Mouse (Mus musculus): Measurements from ENCODE around the gene Abca6.

- TF ChIP-seq CTCF (conservative IDR thresholded peaks at IDR 0.05 in 1 of 2, IDR thresholded peaks at IDR 0.05 in 1 of 2; ENCODE audit: low read depth in 2 of 2, low read length in 2 of 2) = no peak
- no peak for TF ChIP-seq USF1 (IDR thresholded peaks at IDR 0.05; ENCODE audit: low read depth, low read length)
Observed at GRCm38 (mm10) chr11:110274794-110275193, 23.2 kb upstream of the Abca6 start.
